Mouse (Mus musculus): ENCODE data around the gene Specc1. TPM values are rescaled to one million over a fixed set of nuclear protein-coding genes. Genes with fewer than 3 reads are reported as not detected.

Gene Specc1
- polyA plus RNA-seq, 1 experiment = 27.7 TPM

DNA sequence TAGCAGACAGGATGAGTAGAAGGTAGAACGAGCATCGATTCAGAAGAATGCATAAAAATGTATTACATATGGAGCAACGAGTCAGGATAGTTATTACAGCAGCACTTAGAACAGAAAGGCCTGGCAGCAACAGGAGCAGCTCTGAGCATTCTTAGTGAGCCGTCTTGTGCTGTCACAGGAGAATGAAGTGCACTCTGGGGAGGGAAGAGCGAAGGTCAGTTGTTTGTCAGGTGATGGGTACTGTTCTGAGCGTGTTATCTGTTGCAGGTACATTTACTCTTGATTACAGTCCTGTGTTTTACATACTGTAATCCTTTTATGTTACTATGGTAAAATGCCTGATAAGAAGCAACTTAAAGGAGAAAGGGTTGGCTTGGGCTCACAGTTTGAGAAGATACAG, 224.2 kb downstream of the Specc1 start:
- TF ChIP-seq POLR2AphosphoS2 (IDR thresholded peaks at IDR 0.05; ENCODE audit: insufficient read length, low read depth) (no peak), TCF3 (IDR thresholded peaks at IDR 0.05; ENCODE audit: insufficient read length, low read depth) (no peak), USF1 (IDR thresholded peaks at IDR 0.05; ENCODE audit: low read depth) (no peak), MAX (IDR thresholded peaks at IDR 0.05; ENCODE audit: low read depth) (no peak), CEBPB (IDR thresholded peaks at IDR 0.05; ENCODE audit: insufficient read depth, poor library complexity, severe bottlenecking) (no peak), MYOD1 (IDR thresholded peaks at IDR 0.05; ENCODE audit: control insufficient read depth in 1 of 3, insufficient read length in 2 of 3, low read depth in 2 of 3) (no peak), POLR2A (IDR thresholded peaks at IDR 0.05; ENCODE audit: insufficient read length, low read depth) (no peak), E2F4 (IDR thresholded peaks at IDR 0.05; ENCODE audit: insufficient read depth) (no peak), REST (IDR thresholded peaks at IDR 0.05; ENCODE audit: insufficient read depth, insufficient read length) (no peak), TCF12 (IDR thresholded peaks at IDR 0.05; ENCODE audit: insufficient read depth, poor library complexity, severe bottlenecking) (no peak), SRF (IDR thresholded peaks at IDR 0.05; ENCODE audit: control insufficient read depth, insufficient read length, low read depth) (no peak), MYOG (IDR thresholded peaks at IDR 0.05; ENCODE audit: control insufficient read depth in 1 of 3, insufficient read depth in 1 of 3, insufficient read length in 2 of 3, low read depth in 2 of 3) (no peak)
- no peaks in the 10 kb centered on the region for H3K79me2 ChIP-seq (ENCODE audit: control insufficient read depth, insufficient read depth)
- no peaks in the 10 kb centered on the region for H3K27me3 ChIP-seq (ENCODE audit: control insufficient read depth, insufficient read depth, insufficient read length)
- H3K4me2 ChIP-seq (ENCODE audit: low read depth) = no peak overlapping the region
- peaks cover 13% of the 10 kb centered on the region for H3K36me3 ChIP-seq (ENCODE audit: control insufficient read depth, insufficient read depth)
- no peak overlapping the region for H3ac ChIP-seq (ENCODE audit: control insufficient read depth, insufficient read length)
- no peak overlapping the region for H3K4me3 ChIP-seq

DNA sequence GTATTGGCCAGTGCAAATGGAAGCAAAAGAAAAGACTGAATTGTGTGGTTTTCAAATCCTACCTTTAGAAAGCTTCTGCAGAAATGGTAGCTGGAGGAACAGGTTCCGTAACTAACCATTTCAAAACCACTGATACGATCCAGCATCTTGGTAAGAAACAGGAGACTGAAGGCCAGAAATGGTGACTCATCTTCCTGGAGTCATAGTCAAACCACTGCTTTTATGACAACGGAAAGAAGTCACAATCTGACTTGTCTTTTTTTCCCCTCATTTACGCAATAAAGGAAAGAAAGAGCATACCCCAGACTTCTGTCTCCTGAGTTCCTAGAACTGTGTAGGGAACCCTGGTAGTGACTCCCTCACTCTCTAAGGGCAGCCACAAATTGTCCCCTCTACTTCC, 228.3 kb downstream of the Specc1 start:
- TF ChIP-seq CEBPB (IDR thresholded peaks at IDR 0.05; ENCODE audit: insufficient read depth, poor library complexity, severe bottlenecking) = peak; percentile 80
- TF ChIP-seq MAX (IDR thresholded peaks at IDR 0.05; ENCODE audit: low read depth) = no peak
- no peaks in the 10 kb centered on the region for H3K27me3 ChIP-seq (ENCODE audit: control insufficient read depth, insufficient read depth, insufficient read length)
- no peak overlapping the region for H3K4me3 ChIP-seq
- H3K79me2 ChIP-seq (ENCODE audit: control insufficient read depth, insufficient read depth) = peaks cover 3% of the 10 kb centered on the region
- H3K4me2 ChIP-seq (ENCODE audit: low read depth) = peak overlapping the region; percentile 71
- H3K36me3 ChIP-seq (ENCODE audit: control insufficient read depth, insufficient read depth) = peaks cover 9% of the 10 kb centered on the region
- no peak overlapping the region for H3ac ChIP-seq (ENCODE audit: control insufficient read depth, insufficient read length)

DNA sequence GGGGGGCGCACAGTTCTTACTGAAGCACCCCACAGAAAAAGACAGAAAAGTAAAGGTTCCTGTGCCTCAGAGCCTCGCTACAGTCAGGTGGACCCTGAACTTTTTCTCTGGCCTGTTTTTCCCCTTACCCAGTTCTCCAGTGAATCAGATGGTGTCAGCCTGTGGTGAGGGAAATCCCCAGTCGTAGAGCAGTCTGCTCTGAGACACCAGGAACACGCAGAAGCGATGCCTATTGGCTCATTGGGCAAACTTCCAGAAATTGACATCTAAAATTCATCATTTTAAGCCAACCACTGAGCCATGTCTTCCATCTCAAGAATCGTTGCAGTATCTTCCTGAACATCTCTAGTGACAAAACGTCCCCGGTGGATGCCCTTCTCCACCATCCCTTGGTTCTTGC, 230.5 kb downstream of the Specc1 start:
- no peak overlapping the region for H3ac ChIP-seq (ENCODE audit: control insufficient read depth, insufficient read length)
- no peak overlapping the region for H3K4me2 ChIP-seq (ENCODE audit: low read depth)
- TF ChIP-seq USF1 (IDR thresholded peaks at IDR 0.05; ENCODE audit: low read depth) = no peak
- no peak for TF ChIP-seq POLR2A (IDR thresholded peaks at IDR 0.05; ENCODE audit: insufficient read length, low read depth)
- no peak for TF ChIP-seq TCF12 (IDR thresholded peaks at IDR 0.05; ENCODE audit: insufficient read depth, poor library complexity, severe bottlenecking)
- no peak for TF ChIP-seq MYOD1 (IDR thresholded peaks at IDR 0.05; ENCODE audit: control insufficient read depth in 1 of 3, insufficient read length in 2 of 3, low read depth in 2 of 3)
- no peak for TF ChIP-seq CEBPB (IDR thresholded peaks at IDR 0.05; ENCODE audit: insufficient read depth, poor library complexity, severe bottlenecking)
- TF ChIP-seq MAX (IDR thresholded peaks at IDR 0.05; ENCODE audit: low read depth) = no peak
- no peaks in the 10 kb centered on the region for H3K27me3 ChIP-seq (ENCODE audit: control insufficient read depth, insufficient read depth, insufficient read length)
- peaks cover 4% of the 10 kb centered on the region for H3K79me2 ChIP-seq (ENCODE audit: control insufficient read depth, insufficient read depth)
- no peak overlapping the region for H3K4me3 ChIP-seq
- no peaks in the 10 kb centered on the region for H3K36me3 ChIP-seq (ENCODE audit: control insufficient read depth, insufficient read depth)

DNA sequence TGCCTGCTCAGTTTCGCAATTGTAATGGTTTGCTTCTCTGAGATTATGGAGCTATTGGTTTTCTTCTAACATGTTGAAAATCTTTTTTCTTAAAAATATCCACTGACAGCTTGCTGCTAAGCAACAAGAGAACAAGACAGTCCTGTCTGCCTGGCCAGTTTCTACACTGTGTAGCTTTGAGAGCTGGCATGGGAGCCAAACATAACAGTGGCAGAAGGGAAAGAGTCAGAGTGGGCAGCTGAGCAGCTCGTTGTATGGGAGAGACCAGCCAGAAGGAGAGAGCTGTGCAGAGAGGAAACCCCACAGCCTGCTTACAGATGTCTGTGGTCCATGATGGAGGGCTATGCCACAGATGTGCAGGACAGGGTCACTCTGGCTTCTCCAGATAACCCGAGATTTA, 235.5 kb downstream of the Specc1 start:
- no peak overlapping the region for H3K4me3 ChIP-seq
- H3K36me3 ChIP-seq (ENCODE audit: control insufficient read depth, insufficient read depth) = no peaks in the 10 kb centered on the region
- no peak overlapping the region for H3ac ChIP-seq (ENCODE audit: control insufficient read depth, insufficient read length)
- H3K27me3 ChIP-seq (ENCODE audit: control insufficient read depth, insufficient read depth, insufficient read length) = no peaks in the 10 kb centered on the region
- H3K79me2 ChIP-seq (ENCODE audit: control insufficient read depth, insufficient read depth) = peaks cover 4% of the 10 kb centered on the region
- H3K4me2 ChIP-seq (ENCODE audit: low read depth) = no peak overlapping the region
- no peak for TF ChIP-seq TCF12 (IDR thresholded peaks at IDR 0.05; ENCODE audit: insufficient read depth, poor library complexity, severe bottlenecking)
- no peak for TF ChIP-seq REST (IDR thresholded peaks at IDR 0.05; ENCODE audit: insufficient read depth, insufficient read length)
- no peak for TF ChIP-seq USF1 (IDR thresholded peaks at IDR 0.05; ENCODE audit: low read depth)
- no peak for TF ChIP-seq TCF3 (IDR thresholded peaks at IDR 0.05; ENCODE audit: insufficient read length, low read depth)
- TF ChIP-seq POLR2AphosphoS2 (IDR thresholded peaks at IDR 0.05; ENCODE audit: insufficient read length, low read depth) = no peak
- TF ChIP-seq MYOG (IDR thresholded peaks at IDR 0.05; ENCODE audit: control insufficient read depth in 1 of 3, insufficient read depth in 1 of 3, insufficient read length in 2 of 3, low read depth in 2 of 3) = no peak
- TF ChIP-seq SRF (IDR thresholded peaks at IDR 0.05; ENCODE audit: control insufficient read depth, insufficient read length, low read depth) = no peak

DNA sequence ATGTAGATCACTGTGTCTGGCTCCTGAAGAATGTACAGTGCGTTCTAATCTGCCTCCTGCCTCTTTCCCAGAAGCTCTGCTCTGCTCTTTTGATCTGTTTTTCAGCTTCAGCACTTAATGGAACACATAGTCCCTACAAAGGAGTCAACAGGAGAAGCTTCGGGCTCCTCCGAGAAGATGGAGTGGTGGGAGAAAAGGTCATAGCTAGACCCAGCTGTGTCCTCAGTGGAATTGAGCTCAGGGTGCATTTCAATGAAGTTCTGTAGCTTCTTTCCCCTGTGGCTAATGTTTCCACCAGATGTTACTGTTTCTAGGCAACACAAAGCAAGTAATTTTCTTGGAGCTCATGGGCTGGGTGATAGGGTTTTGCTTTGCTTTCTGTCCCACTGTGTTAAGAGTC, 236.6 kb downstream of the Specc1 start:
- no peak for TF ChIP-seq TCF12 (IDR thresholded peaks at IDR 0.05; ENCODE audit: insufficient read depth, poor library complexity, severe bottlenecking)
- no peak for TF ChIP-seq POLR2AphosphoS2 (IDR thresholded peaks at IDR 0.05; ENCODE audit: insufficient read length, low read depth)
- TF ChIP-seq MAX (IDR thresholded peaks at IDR 0.05; ENCODE audit: low read depth) = no peak
- TF ChIP-seq REST (IDR thresholded peaks at IDR 0.05; ENCODE audit: insufficient read depth, insufficient read length) = no peak
- TF ChIP-seq SRF (IDR thresholded peaks at IDR 0.05; ENCODE audit: control insufficient read depth, insufficient read length, low read depth) = no peak
- TF ChIP-seq MYOD1 (IDR thresholded peaks at IDR 0.05; ENCODE audit: control insufficient read depth in 1 of 3, insufficient read length in 2 of 3, low read depth in 2 of 3) = no peak
- TF ChIP-seq POLR2A (IDR thresholded peaks at IDR 0.05; ENCODE audit: insufficient read length, low read depth) = no peak
- TF ChIP-seq CEBPB (IDR thresholded peaks at IDR 0.05; ENCODE audit: insufficient read depth, poor library complexity, severe bottlenecking) = no peak
- no peak for TF ChIP-seq TCF3 (IDR thresholded peaks at IDR 0.05; ENCODE audit: insufficient read length, low read depth)
- TF ChIP-seq USF1 (IDR thresholded peaks at IDR 0.05; ENCODE audit: low read depth) = no peak
- H3K36me3 ChIP-seq (ENCODE audit: control insufficient read depth, insufficient read depth) = no peaks in the 10 kb centered on the region
- H3K4me3 ChIP-seq = no peak overlapping the region
- no peaks in the 10 kb centered on the region for H3K27me3 ChIP-seq (ENCODE audit: control insufficient read depth, insufficient read depth, insufficient read length)
- H3ac ChIP-seq (ENCODE audit: control insufficient read depth, insufficient read length) = no peak overlapping the region
- peaks cover 4% of the 10 kb centered on the region for H3K79me2 ChIP-seq (ENCODE audit: control insufficient read depth, insufficient read depth)
- no peak overlapping the region for H3K4me2 ChIP-seq (ENCODE audit: low read depth)

All from myocyte (in vitro differentiated cells).